Mouse (Mus musculus) megakaryocyte, embryonic 14.5 days (primary cell): Measurements from ENCODE around the gene Lilra5.

Experiments
- FLI1 ChIP-seq: IDR thresholded peaks from 2 replicates; pipeline ENCODE4 v1.6.1; 2012; ENCODE audit warnings: low read length, inconsistent platforms, mixed read lengths
- GATA1 ChIP-seq: IDR thresholded peaks from 3 replicates; pipeline ENCODE4 v1.6.1; 2012; ENCODE audit warnings: mixed read lengths, low read length, inconsistent platforms, borderline replicate concordance

GRCm38 (mm10) chr7:4292638-4293037 is 55.1 kb downstream of the Lilra5 start:
- TF ChIP-seq GATA1: no peak
- no peak for TF ChIP-seq FLI1
